Mouse (Mus musculus) brain, embryonic 14.5 days (tissue): ENCODE results near the gene Trim50.

Experiments
- CTCF ChIP-seq: fragments of 200-500 bp; IDR thresholded peaks from 2 replicates; pipeline ENCODE4 v1.5.1; 2012; ENCODE audit warnings: inconsistent platforms, mild to moderate bottlenecking, moderate library complexity, borderline replicate concordance; ENCODE audit not compliant: insufficient read depth, insufficient read length; ENCODE audit errors: extremely low read depth
- POLR2A ChIP-seq: fragments of 200-500 bp; IDR thresholded peaks from 2 replicates; pipeline ENCODE4 v1.6.1; 2012; ENCODE audit warnings: mild to moderate bottlenecking, inconsistent platforms, borderline replicate concordance; ENCODE audit not compliant: poor library complexity, insufficient read depth, insufficient read length, severe bottlenecking; ENCODE audit errors: extremely low read depth

- TF ChIP-seq CTCF (no peak), POLR2A (no peak)
Observed at GRCm38 (mm10) chr5:135345989-135346388, 7.1 kb upstream of the Trim50 start.
